Mouse (Mus musculus) CH12.LX (cell line): Measurements from ENCODE around the gene Cacna2d4. TPM values are rescaled to one million over a fixed set of nuclear protein-coding genes. Genes with fewer than 3 reads are reported as not detected.
A peak's percentile ranks its signal among the peaks of the same experiment; 100 is the strongest.

Experiments
- DNase-seq: peaks from one replicate; pipeline ENCODE4 v3.0.0-alpha.2; 2013; ENCODE audit errors: extremely low read depth
- H3K27ac ChIP-seq: 2 replicates; pipeline ENCODE4 v1.5.1; 2012; ENCODE audit warnings: low read depth, mild to moderate bottlenecking, control low read depth, moderate library complexity; ENCODE audit not compliant: insufficient read depth
- H3K27me3 ChIP-seq: replicated peaks from 2 replicates; pipeline ENCODE3; 2012; ENCODE audit warnings: inconsistent platforms
- H3K36me3 ChIP-seq, 2 experiments: replicated peaks in 1 of 2; 2 replicates each; pipeline versions ENCODE3 to v1.6.1; 2012; ENCODE audit warnings: inconsistent platforms in 1 of 2, low read length in 1 of 2, mild to moderate bottlenecking in 1 of 2, mixed read lengths in 1 of 2, moderate library complexity in 1 of 2; ENCODE audit not compliant: control insufficient read depth in 1 of 2, insufficient read depth in 1 of 2
- H3K4me1 ChIP-seq, 2 experiments: 2 replicates each; pipeline ENCODE4 v1.6.1; 2012; ENCODE audit warnings: inconsistent platforms in 1 of 2, moderate library complexity in 1 of 2; ENCODE audit not compliant: insufficient read depth in 2 of 2, control insufficient read depth in 1 of 2
- H3K4me2 ChIP-seq: 2 replicates; pipeline ENCODE4 v1.6.1; 2012; ENCODE audit warnings: low read depth, mild to moderate bottlenecking, control low read depth; ENCODE audit not compliant: poor library complexity, insufficient read depth, severe bottlenecking
- H3K4me3 ChIP-seq, 3 experiments: fragments of 150-350 bp in 1 of 3; sonication (generic) in 1 of 3; replicated peaks in 1 of 3; 2 replicates each; pipeline versions ENCODE3 to v1.5.1; 2011 to 2012; ENCODE audit warnings: low read depth in 2 of 3, low read length in 2 of 3, mild to moderate bottlenecking in 2 of 3, moderate library complexity in 2 of 3, control low read depth in 1 of 3, improper control_type of control experiment in 1 of 3, inconsistent platforms in 1 of 3, mixed read lengths in 1 of 3; ENCODE audit not compliant: poor library complexity in 1 of 3
- H3K79me2 ChIP-seq: replicated peaks from 2 replicates; pipeline ENCODE4 v1.6.1; 2012; ENCODE audit warnings: mild to moderate bottlenecking, moderate library complexity; ENCODE audit not compliant: control insufficient read depth, poor library complexity, insufficient read depth, severe bottlenecking; ENCODE audit errors: extremely low read depth
- H3K9ac ChIP-seq: 2 replicates; pipeline ENCODE4 v1.6.1; 2012; ENCODE audit warnings: low read depth, mild to moderate bottlenecking, control low read depth, moderate library complexity; ENCODE audit not compliant: insufficient read depth
- H3K9me3 ChIP-seq: replicated peaks from 2 replicates; pipeline ENCODE3; 2012; ENCODE audit warnings: low read length, inconsistent platforms, mixed read lengths
- CHD1 ChIP-seq: IDR thresholded peaks from 2 replicates; pipeline ENCODE4 v1.6.1; 2012; ENCODE audit warnings: low read depth, low read length, improper control_type of control experiment, inconsistent platforms
- CHD2 ChIP-seq: IDR thresholded peaks from 2 replicates; pipeline ENCODE4 v1.6.1; 2011; ENCODE audit warnings: low read length, improper control_type of control experiment
- CTCF ChIP-seq, 2 experiments: IDR thresholded peaks in 1 of 2; conservative IDR thresholded peaks in 1 of 2; 2 replicates each; pipeline ENCODE4 v1.5.1; 2011 to 2012; ENCODE audit warnings: low read depth in 2 of 2, low read length in 2 of 2, improper control_type of control experiment in 1 of 2, inconsistent platforms in 1 of 2, mild to moderate bottlenecking in 1 of 2, moderate library complexity in 1 of 2
- EP300 ChIP-seq: IDR thresholded peaks from 2 replicates; pipeline ENCODE4 v1.6.1; 2011; ENCODE audit warnings: low read length, improper control_type of control experiment
- ETS1 ChIP-seq: conservative IDR thresholded peaks from 2 replicates; pipeline ENCODE4 v1.6.1; 2012; ENCODE audit warnings: low read depth, mild to moderate bottlenecking, inconsistent platforms, low read length, improper control_type of control experiment, moderate library complexity
- GABPA ChIP-seq: IDR thresholded peaks from 2 replicates; pipeline ENCODE4 v1.6.1; 2012; ENCODE audit warnings: low read depth, low read length, improper control_type of control experiment, inconsistent platforms; ENCODE audit not compliant: insufficient replicate concordance
- HCFC1 ChIP-seq: IDR thresholded peaks from 2 replicates; pipeline ENCODE4 v1.6.1; 2012; ENCODE audit warnings: low read depth, mild to moderate bottlenecking, inconsistent platforms, low read length, improper control_type of control experiment
- IRF4 ChIP-seq: IDR thresholded peaks from 2 replicates; pipeline ENCODE4 v1.6.1; 2014; ENCODE audit warnings: low read depth, mild to moderate bottlenecking, inconsistent platforms, low read length, improper control_type of control experiment
- JUN ChIP-seq: IDR thresholded peaks from 2 replicates; pipeline ENCODE4 v1.6.1; 2011; ENCODE audit warnings: low read depth, mild to moderate bottlenecking, low read length, improper control_type of control experiment, moderate library complexity; ENCODE audit not compliant: insufficient read depth
- JUND ChIP-seq: conservative IDR thresholded peaks from 2 replicates; pipeline ENCODE4 v1.6.1; 2011; ENCODE audit warnings: low read depth, low read length, improper control_type of control experiment
- MAX ChIP-seq: IDR thresholded peaks from 2 replicates; pipeline ENCODE4 v1.6.1; 2011; ENCODE audit warnings: low read length, improper control_type of control experiment
- MAZ ChIP-seq: IDR thresholded peaks from 2 replicates; pipeline ENCODE4 v1.6.1; 2012; ENCODE audit warnings: low read depth, mild to moderate bottlenecking, inconsistent platforms, low read length, improper control_type of control experiment, moderate library complexity
- MYC ChIP-seq: IDR thresholded peaks from 2 replicates; pipeline ENCODE4 v1.6.1; 2011; ENCODE audit warnings: low read depth, mild to moderate bottlenecking, improper control_type of control experiment, low read length
- NELFE ChIP-seq: IDR thresholded peaks from 2 replicates; pipeline ENCODE4 v1.6.1; 2011; ENCODE audit warnings: low read depth, low read length, improper control_type of control experiment
- NRF1 ChIP-seq: IDR thresholded peaks from 2 replicates; pipeline ENCODE4 v1.6.1; 2014; ENCODE audit warnings: low read depth, mild to moderate bottlenecking, inconsistent platforms, low read length, improper control_type of control experiment, moderate library complexity
- PAX5 ChIP-seq: IDR thresholded peaks from 2 replicates; pipeline ENCODE4 v1.6.1; 2012; ENCODE audit warnings: low read length, inconsistent platforms, mixed read lengths
- POLR2A ChIP-seq: IDR thresholded peaks from 2 replicates; pipeline ENCODE4 v1.6.1; 2011; ENCODE audit warnings: low read depth, mild to moderate bottlenecking, improper control_type of control experiment, low read length
- POLR2AphosphoS2 ChIP-seq: IDR thresholded peaks from 2 replicates; pipeline ENCODE4 v1.6.1; 2011; ENCODE audit warnings: low read depth, low read length, improper control_type of control experiment
- RAD21 ChIP-seq: IDR thresholded peaks from 2 replicates; pipeline ENCODE4 v1.6.1; 2011; ENCODE audit warnings: low read depth, mild to moderate bottlenecking, low read length, improper control_type of control experiment, moderate library complexity
- RCOR1 ChIP-seq: conservative IDR thresholded peaks from 2 replicates; pipeline ENCODE4 v1.6.1; 2012; ENCODE audit warnings: low read depth, mild to moderate bottlenecking, inconsistent platforms, low read length, improper control_type of control experiment
- SIN3A ChIP-seq: IDR thresholded peaks from 2 replicates; pipeline ENCODE4 v1.6.1; 2012; ENCODE audit warnings: low read length, improper control_type of control experiment, inconsistent platforms
- SMC3 ChIP-seq: IDR thresholded peaks from 2 replicates; pipeline ENCODE4 v1.6.1; 2011; ENCODE audit warnings: low read depth, low read length, improper control_type of control experiment
- TCF12 ChIP-seq: IDR thresholded peaks from 2 replicates; pipeline ENCODE4 v1.6.1; 2014; ENCODE audit warnings: low read depth, mild to moderate bottlenecking, inconsistent platforms, low read length, improper control_type of control experiment
- UBTF ChIP-seq: IDR thresholded peaks from 2 replicates; pipeline ENCODE4 v1.6.1; 2012; ENCODE audit warnings: low read depth, mild to moderate bottlenecking, inconsistent platforms, low read length, improper control_type of control experiment, moderate library complexity
- USF1 ChIP-seq: IDR thresholded peaks from 2 replicates; pipeline ENCODE4 v1.6.1; 2014; ENCODE audit warnings: low read depth, mild to moderate bottlenecking, inconsistent platforms, low read length, improper control_type of control experiment
- USF2 ChIP-seq: conservative IDR thresholded peaks from 2 replicates; pipeline ENCODE4 v1.6.1; 2011; ENCODE audit warnings: low read depth, low read length, improper control_type of control experiment
- ZC3H11A ChIP-seq: IDR thresholded peaks from 2 replicates; pipeline ENCODE4 v1.6.1; 2012; ENCODE audit warnings: low read depth, mild to moderate bottlenecking, inconsistent platforms, low read length, improper control_type of control experiment
- ZKSCAN1 ChIP-seq: IDR thresholded peaks from 2 replicates; pipeline ENCODE4 v1.6.1; 2012; ENCODE audit warnings: low read depth, inconsistent platforms, low read length, improper control_type of control experiment, borderline replicate concordance
- ZMIZ1 ChIP-seq: IDR thresholded peaks from 2 replicates; pipeline ENCODE4 v1.6.1; 2012; ENCODE audit warnings: low read depth, mild to moderate bottlenecking, inconsistent platforms, low read length, improper control_type of control experiment
- ZNF384 ChIP-seq: IDR thresholded peaks from 2 replicates; pipeline ENCODE4 v1.6.1; 2012; ENCODE audit warnings: low read depth, low read length, improper control_type of control experiment, inconsistent platforms
- dilution Hi-C: fragments of 300-500 bp; cut with MboI; formaldehyde crosslinking; loops from 2 replicates; pipeline ENCODE4 v1.14.3; 2020; ENCODE audit warnings: low sequenced_read_pairs; ENCODE audit not compliant: extremely low pct_unique_long_range_greater_than_20kb, extremely low pct_ligation_motif_present
- in situ Hi-C: fragments of 300-500 bp; cut with MboI; formaldehyde crosslinking; loops from 3 replicates; pipeline ENCODE4 v1.14.3; 2019; ENCODE audit warnings: low sequenced_read_pairs, low pct_ligation_motif_present, low pct_unique_long_range_greater_than_20kb, mixed read lengths
- polyA plus RNA-seq: library from polyadenylated mRNA; unstranded; fragments of >175 nt; gene quantifications from 2 replicates; pipeline ENCODE4 v1.2.1, GENCODE M21; 2012; ENCODE audit warnings: low read depth; ENCODE audit not compliant: insufficient read length
- total RNA-seq, 2 experiments: library from RNA; depleted of rRNA; stranded (reverse); fragments of 300-350 nt in 1 of 2; fragments of >200 nt in 1 of 2; gene quantifications; 2 replicates each; pipeline ENCODE4 v1.2.3; 2012 to 2014

Gene Cacna2d4
- total and polyA plus RNA-seq, 3 experiments = 0.08 to 0.64 (median 0.44) TPM

GRCm38 (mm10) chr6:119392836-119393235, 156.5 kb downstream of the Cacna2d4 start:
- peaks cover 6 to 40% of the 10 kb centered on the region in 2 experiments for H3K4me1 ChIP-seq
- H3K79me2 ChIP-seq = peaks cover 5% of the 10 kb centered on the region
- TF ChIP-seq ZKSCAN1 (no peak), TCF12 (no peak), RCOR1 (no peak)
- TF ChIP-seq, all 38 proteins: peak for 0
- in situ Hi-C loops = loop anchor here (10.0 kb wide), 1 partner anchor 52 kb away; no protein-coding TSS in a partner anchor
- no peak overlapping the region for H3K4me2 ChIP-seq
- no peak overlapping the region for H3K4me3 ChIP-seq
- H3K27ac ChIP-seq = no peak overlapping the region
- H3K36me3 ChIP-seq = no peaks in the 10 kb centered on the region
- no peaks in the 10 kb centered on the region for H3K27me3 ChIP-seq
- H3K9me3 ChIP-seq = peaks cover 4% of the 10 kb centered on the region
- dilution Hi-C loops = no loop called here
- no peak overlapping the region for H3K9ac ChIP-seq
- DNase-seq = no peak

GRCm38 (mm10) chr6:119395421-119396308, 159.3 kb downstream of the Cacna2d4 start:
- DNase-seq = peak; percentile 93
- Histone ChIP-seq H3K4me2 (peak overlapping the region; percentile 90), H3K79me2 (no peaks in the 10 kb centered on the region), H3K27me3 (no peaks in the 10 kb centered on the region), H3K27ac (peak overlapping the region; percentile 41), H3K9me3 (peaks cover 4% of the 10 kb centered on the region), H3K9ac (0 out of 2 replicates have a peak overlapping the region, but pooled peaks have one; percentile 4), H3K4me1 (peaks cover 6 to 28% of the 10 kb centered on the region in 2 experiments), H3K36me3 (no peaks in the 10 kb centered on the region), H3K4me3 (peak overlapping the region; percentile 1 to 37 (median 27))
- dilution Hi-C loops (no loop called here), in situ Hi-C loops (loop anchor here (10.0 kb wide), 1 partner anchor 49 kb away; no protein-coding TSS in a partner anchor)
- TF ChIP-seq EP300 (peak; percentile 92), RAD21 (no peak), RCOR1 (peak; percentile 91), JUND (peak; percentile 56; the same call in 1 of the 2 replicates), SMC3 (peak; percentile 7; the same call in 1 of the 2 replicates), USF2 (no peak), ETS1 (peak; percentile 78), PAX5 (no peak), NRF1 (no peak), TCF12 (peak; percentile 90), MYC (no peak; the same call in 1 of the 2 replicates), MAX (peak; percentile 41; the same call in 1 of the 2 replicates), JUN (no peak), GABPA (no peak), HCFC1 (no peak), POLR2A (no peak), MAZ (0 out of 2 replicates have a peak, but pooled peaks have one; percentile 44), IRF4 (peak; percentile 87; the same call in 1 of the 2 replicates), UBTF (0 out of 2 replicates have a peak, but pooled peaks have one; percentile 52), USF1 (no peak), SIN3A (peak; percentile 84), POLR2AphosphoS2 (no peak), NELFE (no peak), ZNF384 (peak; percentile 86), ZKSCAN1 (no peak), CHD2 (peak; percentile 94), ZC3H11A (no peak), CTCF (conservative IDR thresholded peaks at IDR 0.05 in 1 of 2, IDR thresholded peaks at IDR 0.05 in 1 of 2; ENCODE audit: low read depth in 2 of 2, low read length in 2 of 2) (peak in 1 of 2 experiments; percentile 13; a peak in 2 of 4 replicates), ZMIZ1 (no peak), CHD1 (0 out of 2 replicates have a peak, but pooled peaks have one; percentile 71)
